Mouse (Mus musculus) C2C12 (cell line): Measurements from ENCODE around the gene Fbl.

Source experiments
- CEBPB ChIP-seq: IDR thresholded peaks from one replicate; pipeline ENCODE4 v1.6.1; 2011; ENCODE audit warnings: low read depth, mild to moderate bottlenecking, control low read depth, moderate library complexity
- CTCF ChIP-seq: IDR thresholded peaks from one replicate; pipeline ENCODE4 v1.5.1; 2011; ENCODE audit not compliant: control insufficient read depth, insufficient read depth, insufficient read length
- FOSL1 ChIP-seq: IDR thresholded peaks from one replicate; pipeline ENCODE4 v1.8.0; 2011; ENCODE audit warnings: mild to moderate bottlenecking, low read length; ENCODE audit not compliant: poor library complexity, insufficient read depth, severe bottlenecking
- MAX ChIP-seq: IDR thresholded peaks from one replicate; pipeline ENCODE4 v1.6.1; 2011; ENCODE audit warnings: mild to moderate bottlenecking, control low read depth
- MYOD1 ChIP-seq: IDR thresholded peaks from one replicate; pipeline ENCODE4 v1.6.1; 2011; ENCODE audit warnings: low read depth; ENCODE audit not compliant: control insufficient read depth, insufficient read length
- MYOG ChIP-seq: IDR thresholded peaks from one replicate; pipeline ENCODE4 v1.6.1; 2011; ENCODE audit not compliant: control insufficient read depth, insufficient read length; ENCODE audit errors: extremely low read depth
- USF1 ChIP-seq: IDR thresholded peaks from one replicate; pipeline ENCODE4 v1.6.1; 2011; ENCODE audit warnings: low read depth, mild to moderate bottlenecking, control low read depth, moderate library complexity

- no peak for TF ChIP-seq CTCF
- TF ChIP-seq CEBPB = no peak
- TF ChIP-seq FOSL1 = no peak
- no peak for TF ChIP-seq MAX
- no peak for TF ChIP-seq MYOG
- TF ChIP-seq USF1 = no peak
- TF ChIP-seq MYOD1 = no peak
Measured at GRCm38 (mm10) chr7:28180890-28181289, 11.4 kb downstream of the Fbl start.
